Mouse (Mus musculus): ENCODE results near the gene Cdk17.
A peak's percentile ranks its signal among the peaks of the same experiment; 100 is the strongest.

The Cdk17 gene

GRCm38 (mm10) chr10:93231893-93232292, 71.2 kb downstream of the Cdk17 start:
- DNase-seq, result no peak

- DNase-seq, result no peak
These were observed 73.1 kb downstream of the Cdk17 start for GRCm38 (mm10) chr10:93233665-93234194.

GRCm38 (mm10) chr10:93234692-93235091, 74.0 kb downstream of the Cdk17 start:
- DNase-seq, result no peak

- DNase-seq, result no peak
These were observed 78.6 kb downstream of the Cdk17 start for GRCm38 (mm10) chr10:93239201-93239806.

GRCm38 (mm10) chr10:93242208-93242607, 81.5 kb downstream of the Cdk17 start:
- no peak for DNase-seq

- no peak for DNase-seq
These were observed 82.2 kb downstream of the Cdk17 start for GRCm38 (mm10) chr10:93242861-93243260.

GRCm38 (mm10) chr10:93244209-93244705, 83.6 kb downstream of the Cdk17 start:
- no peak for DNase-seq

- DNase-seq, result no peak
These were observed 85.7 kb downstream of the Cdk17 start for GRCm38 (mm10) chr10:93246185-93246920.

GRCm38 (mm10) chr10:93247422-93247821, 86.7 kb downstream of the Cdk17 start:
- no peak for DNase-seq

- no peak for DNase-seq
These were observed 87.2 kb downstream of the Cdk17 start for GRCm38 (mm10) chr10:93247902-93248301.

- no peak for DNase-seq
These were observed 87.7 kb downstream of the Cdk17 start for GRCm38 (mm10) chr10:93248416-93248815.

GRCm38 (mm10) chr10:93249901-93250300, 89.2 kb downstream of the Cdk17 start:
- DNase-seq, result no peak

- no peak for DNase-seq
These were observed 90.0 kb downstream of the Cdk17 start for GRCm38 (mm10) chr10:93250436-93251317.

- DNase-seq, result no peak
These were observed 90.8 kb downstream of the Cdk17 start for GRCm38 (mm10) chr10:93251426-93251825.

GRCm38 (mm10) chr10:93252661-93253060, 92.0 kb downstream of the Cdk17 start:
- no peak for DNase-seq

GRCm38 (mm10) chr10:93253156-93253555, 92.5 kb downstream of the Cdk17 start:
- DNase-seq, result no peak

- no peak for DNase-seq
These were observed 94.6 kb downstream of the Cdk17 start for GRCm38 (mm10) chr10:93255294-93255693.

GRCm38 (mm10) chr10:93259826-93260225, 99.2 kb downstream of the Cdk17 start:
- DNase-seq, result no peak

- peak; percentile 44 for DNase-seq
These were observed 100.7 kb downstream of the Cdk17 start for GRCm38 (mm10) chr10:93261132-93261980.

GRCm38 (mm10) chr10:93261981-93262499, 101.4 kb downstream of the Cdk17 start:
- DNase-seq, result no peak

GRCm38 (mm10) chr10:93263431-93263830, 102.8 kb downstream of the Cdk17 start:
- DNase-seq, result no peak

- DNase-seq, result no peak
These were observed 103.3 kb downstream of the Cdk17 start for GRCm38 (mm10) chr10:93264001-93264400.

Data from kidney, adult 9 months (tissue).